Mouse (Mus musculus): ENCODE data around the gene Hspa4.

Hspa4 gene

DNA sequence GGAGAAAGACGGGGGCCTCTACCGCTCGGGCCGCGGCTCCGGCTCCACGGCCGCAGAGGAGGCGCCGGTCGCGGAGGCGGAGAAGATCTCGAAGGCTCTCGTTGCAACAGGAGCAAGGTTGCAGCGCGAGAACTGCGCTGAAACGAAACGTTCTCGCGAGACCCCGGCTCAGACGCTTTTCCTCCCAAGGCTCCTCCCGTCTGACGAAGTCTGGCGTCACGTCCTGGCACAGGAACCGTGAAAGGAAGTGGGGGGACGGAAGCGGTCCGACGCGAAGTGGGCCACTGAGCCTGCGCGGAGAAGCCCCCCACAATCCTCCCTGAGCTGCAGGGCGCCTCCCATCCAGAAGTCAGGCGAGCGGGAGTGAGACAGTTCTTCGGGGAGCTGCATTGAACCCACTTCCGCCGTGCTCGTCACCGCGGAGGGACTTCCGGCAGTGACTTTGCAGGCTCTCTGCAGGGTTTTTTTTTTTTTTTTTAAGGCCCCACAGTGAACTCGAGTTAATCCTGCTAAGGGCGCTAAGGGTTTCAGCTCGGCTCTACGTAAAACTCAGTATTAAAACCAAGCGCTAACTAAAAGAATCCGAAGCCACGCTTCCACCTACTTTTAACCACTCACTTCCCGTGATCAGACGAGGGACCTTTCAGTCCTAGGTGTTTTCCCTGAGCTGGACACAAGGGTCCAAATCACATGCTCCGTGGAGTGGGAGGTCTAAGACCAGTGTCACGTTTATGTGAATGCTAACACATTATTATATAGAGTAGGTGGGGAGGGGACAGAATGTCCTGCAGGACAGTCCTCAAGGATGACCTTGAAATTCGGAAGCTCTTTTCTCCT is at the start of gene Hspa4:
Hspa4 (minus strand) TSS at position 128 of the 837 bp plus-strand sequence.
- TF ChIP-seq GATA4 (IDR thresholded peaks at IDR 0.05; ENCODE audit: insufficient replicate concordance, low read length) = peak; percentile 14; the same call in 1 of the 2 replicates

DNA sequence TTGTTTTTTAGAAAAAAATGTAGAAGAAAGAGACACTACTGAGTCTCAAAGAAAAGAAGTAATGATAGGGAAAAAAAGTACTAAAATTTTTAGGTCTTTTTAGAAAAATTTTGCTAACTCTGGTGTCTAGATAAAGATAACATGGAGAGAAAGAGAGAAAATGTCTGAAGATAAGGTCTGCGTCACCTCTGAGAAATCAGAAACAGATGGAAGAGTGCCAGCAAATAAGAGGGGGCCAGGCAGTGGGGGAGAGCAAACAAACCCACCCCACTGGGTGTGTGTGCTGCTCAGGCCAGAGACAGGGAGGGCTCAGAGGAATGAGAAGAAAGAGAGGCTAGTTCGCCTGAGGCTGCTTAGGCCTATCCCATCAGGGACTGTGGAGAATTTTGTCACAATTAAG is 45.5 kb upstream of the Hspa4 start:
- TF ChIP-seq GATA4 (IDR thresholded peaks at IDR 0.05; ENCODE audit: insufficient replicate concordance, low read length) = no peak

DNA sequence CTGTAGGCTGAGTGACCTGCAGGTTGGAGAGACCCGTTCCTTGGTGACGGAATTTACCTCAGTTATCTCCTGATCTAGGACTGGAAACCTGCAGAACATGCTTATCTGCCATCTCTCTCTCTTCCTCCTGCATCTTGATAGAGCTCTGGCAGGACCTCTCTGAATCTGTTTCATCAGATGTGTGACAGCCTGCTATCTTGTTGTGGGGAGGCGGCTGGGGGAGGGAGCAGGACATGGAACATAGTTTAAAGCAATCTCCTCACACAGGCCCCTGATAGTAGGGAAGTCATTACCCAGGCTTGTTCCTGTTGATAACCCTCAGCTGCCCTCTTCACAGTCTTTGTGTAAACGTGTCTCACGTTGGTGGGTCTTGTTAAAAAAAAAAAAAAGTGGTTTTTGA is 45.1 kb upstream of the Hspa4 start:
- peak; percentile 40; the same call in 1 of the 2 replicates for TF ChIP-seq GATA4 (IDR thresholded peaks at IDR 0.05; ENCODE audit: insufficient replicate concordance, low read length)

DNA sequence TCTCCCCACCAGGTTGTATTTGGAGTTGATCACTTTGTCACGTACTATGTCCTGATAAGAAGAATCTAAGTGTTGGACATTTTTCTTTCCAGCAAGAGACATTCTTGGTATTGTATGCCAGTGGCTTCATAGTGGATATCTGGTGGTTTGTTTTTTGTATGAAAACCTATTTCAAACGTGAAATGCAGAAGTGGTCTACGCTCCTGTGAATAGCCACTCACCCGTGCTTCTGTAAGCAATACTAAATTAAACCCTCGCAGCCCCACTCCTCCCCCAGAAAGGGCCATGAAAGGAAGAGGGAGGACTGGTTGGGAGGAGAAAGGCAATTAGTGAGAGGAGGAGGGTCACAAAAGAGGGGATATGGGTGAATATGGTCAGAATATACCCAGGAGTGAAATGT is 42.5 kb upstream of the Hspa4 start:
- no peak for TF ChIP-seq GATA4 (IDR thresholded peaks at IDR 0.05; ENCODE audit: insufficient replicate concordance, low read length)

DNA sequence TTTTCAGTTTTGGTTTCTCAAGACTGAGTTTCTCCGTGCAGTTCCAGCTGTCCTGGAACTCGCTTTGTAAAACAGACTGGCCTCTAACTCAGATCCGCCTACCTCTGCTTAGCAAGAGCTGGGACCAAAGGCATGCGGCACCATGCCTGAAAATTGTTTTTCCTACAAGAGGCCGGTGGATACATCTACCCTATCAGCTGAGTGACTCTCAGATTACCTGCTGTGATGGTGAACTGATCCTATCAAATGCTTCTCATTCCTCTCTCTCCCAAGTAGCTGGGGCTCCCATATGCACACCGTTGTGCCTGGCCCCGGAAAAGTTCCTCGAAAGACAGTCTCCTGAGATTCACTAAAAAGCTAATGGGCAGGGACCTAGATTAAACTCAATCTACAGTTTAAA is 37.4 kb upstream of the Hspa4 start:
- no peak for TF ChIP-seq GATA4 (IDR thresholded peaks at IDR 0.05; ENCODE audit: insufficient replicate concordance, low read length)

DNA sequence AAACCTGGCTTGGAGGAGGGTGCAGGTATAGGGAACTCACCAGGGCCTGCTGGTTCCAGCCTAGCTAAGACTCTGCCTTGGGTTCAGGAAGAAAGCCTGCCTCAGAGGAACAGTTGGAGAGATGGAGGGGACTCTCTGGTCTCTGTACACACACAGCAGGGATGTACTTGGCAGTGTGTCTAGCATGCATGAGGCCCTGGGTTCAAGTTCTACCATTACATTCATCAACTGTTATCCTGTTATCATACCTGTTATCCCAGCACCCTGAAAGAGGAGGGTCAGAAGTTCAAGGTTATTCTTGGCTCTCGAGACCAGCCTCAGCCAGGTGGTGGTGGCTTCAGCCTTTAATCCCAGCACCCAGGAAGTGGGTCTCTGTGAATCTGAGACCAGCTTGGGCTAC is 36.7 kb upstream of the Hspa4 start:
- TF ChIP-seq GATA4 (IDR thresholded peaks at IDR 0.05; ENCODE audit: insufficient replicate concordance, low read length) = no peak

DNA sequence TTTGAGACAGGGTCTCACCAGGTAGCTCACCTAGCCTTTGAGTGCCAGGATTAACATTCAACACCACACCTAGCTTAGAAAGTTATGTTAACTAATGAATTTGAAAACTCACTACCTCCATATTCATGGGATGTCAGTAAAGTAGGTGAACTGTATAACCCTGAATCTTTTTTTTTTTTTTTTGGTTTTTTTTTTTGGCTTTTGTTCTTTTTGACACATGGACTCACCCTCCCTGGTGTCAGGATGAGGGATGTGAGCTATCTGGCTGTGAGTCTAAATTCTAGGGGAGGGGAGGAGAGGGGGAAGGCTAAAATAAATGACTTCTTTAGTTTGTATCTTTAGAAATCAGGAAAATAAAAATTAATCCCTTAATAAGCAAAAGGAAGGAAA is 35.9 kb upstream of the Hspa4 start:
- no peak for TF ChIP-seq GATA4 (IDR thresholded peaks at IDR 0.05; ENCODE audit: insufficient replicate concordance, low read length)

DNA sequence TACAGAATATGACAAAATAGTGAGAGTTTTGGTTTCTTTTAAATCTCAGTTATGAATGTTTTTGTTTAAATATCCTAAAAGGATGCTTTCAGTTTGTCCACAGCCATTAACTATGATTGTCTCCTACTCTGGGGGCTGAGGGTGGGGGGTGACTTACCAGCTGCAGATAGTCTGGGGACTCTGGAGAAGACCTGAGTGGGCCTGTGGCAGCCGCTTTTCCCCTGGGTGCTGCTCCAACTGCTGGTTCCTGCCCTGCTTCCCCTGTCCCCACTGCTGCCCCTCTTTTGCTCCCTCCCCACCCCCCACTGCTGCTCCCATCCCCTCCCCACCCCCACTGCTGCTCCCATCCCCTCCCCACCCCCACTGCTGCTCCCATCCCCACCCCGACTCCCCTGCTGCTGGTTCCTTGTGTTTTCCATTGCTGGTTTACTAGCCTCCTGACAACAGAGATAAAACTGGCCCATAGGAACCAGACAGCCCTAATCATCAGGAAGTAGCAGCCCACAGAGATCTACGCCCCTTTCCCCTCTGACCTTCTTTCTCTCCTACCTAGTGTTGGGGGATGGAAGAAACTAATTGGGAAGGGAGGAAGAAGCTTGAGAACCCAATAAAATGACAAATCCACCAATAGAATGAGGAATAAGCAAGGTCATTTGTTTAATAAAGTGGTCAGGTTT is 35.4 kb upstream of the Hspa4 start:
- TF ChIP-seq GATA4 (IDR thresholded peaks at IDR 0.05; ENCODE audit: insufficient replicate concordance, low read length) = no peak

DNA sequence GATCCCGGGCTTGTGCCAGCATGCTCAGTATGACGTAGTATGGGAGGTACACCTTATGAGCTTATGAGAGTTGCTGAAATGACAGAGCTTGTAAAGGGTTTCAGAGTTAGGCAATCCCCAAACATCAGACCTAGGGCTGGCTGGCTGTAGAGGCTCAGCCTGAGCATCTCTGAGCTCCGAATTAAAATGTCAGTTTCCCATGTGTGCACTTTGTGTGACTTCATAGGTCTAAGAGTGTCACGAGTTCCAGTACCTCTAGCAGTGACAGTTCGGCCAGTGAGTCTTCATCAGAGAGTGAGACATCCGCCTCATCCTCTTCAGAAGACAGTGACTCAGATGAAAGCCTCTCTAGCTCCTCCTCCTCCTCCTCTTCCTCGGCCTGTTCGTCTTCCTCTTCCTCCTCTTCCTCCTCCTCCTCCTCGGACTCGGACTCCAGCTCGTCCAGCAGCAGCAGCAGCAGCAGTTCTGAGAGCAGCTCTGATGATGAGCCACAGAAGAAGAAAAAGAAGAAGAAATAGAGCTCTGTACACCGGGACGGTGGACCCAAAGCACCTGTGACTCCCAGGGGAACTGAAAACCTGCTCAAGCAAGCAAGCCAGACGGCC is 31.9 kb upstream of the Hspa4 start:
- no peak for TF ChIP-seq GATA4 (IDR thresholded peaks at IDR 0.05; ENCODE audit: insufficient replicate concordance, low read length)

DNA sequence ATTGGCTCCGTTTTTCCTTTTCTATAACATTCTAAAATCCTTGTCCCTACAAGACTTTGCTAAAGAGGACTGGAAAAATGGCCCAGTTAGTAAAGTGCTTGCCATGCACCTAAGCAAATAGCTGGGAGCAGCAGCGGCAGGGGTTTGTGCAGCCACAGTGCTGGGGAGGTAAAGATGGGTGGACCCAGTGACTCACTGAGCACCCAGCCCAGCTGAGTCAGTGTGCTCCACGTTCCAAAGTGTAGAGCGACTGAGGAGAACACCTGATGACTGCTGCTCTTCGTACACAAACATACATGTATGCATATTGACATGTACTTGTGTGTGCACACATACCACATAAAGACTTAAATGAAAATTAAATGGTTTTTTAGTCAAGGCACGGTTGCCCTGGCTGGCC is 30.9 kb upstream of the Hspa4 start:
- no peak for TF ChIP-seq GATA4 (IDR thresholded peaks at IDR 0.05; ENCODE audit: insufficient replicate concordance, low read length)

DNA sequence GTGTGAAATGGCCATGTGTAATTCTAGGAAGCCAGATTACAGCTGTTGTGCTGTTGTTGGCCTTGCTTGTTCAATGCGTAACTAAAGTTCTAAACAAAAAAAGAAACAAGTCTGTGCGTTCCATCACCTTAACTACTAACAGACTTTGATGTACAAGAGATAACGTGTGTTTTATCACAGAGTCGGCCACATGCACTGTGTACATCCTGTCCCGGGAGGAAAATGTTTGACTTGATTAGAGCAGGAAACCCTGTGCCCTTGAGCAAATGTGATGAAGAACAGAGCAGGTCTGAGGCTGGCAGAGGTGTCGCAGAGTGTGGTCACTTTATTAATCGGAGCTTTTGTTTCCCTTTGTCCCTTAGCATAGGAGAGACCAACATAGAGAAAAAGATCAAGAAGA is 30.1 kb upstream of the Hspa4 start:
- no peak for TF ChIP-seq GATA4 (IDR thresholded peaks at IDR 0.05; ENCODE audit: insufficient replicate concordance, low read length)

DNA sequence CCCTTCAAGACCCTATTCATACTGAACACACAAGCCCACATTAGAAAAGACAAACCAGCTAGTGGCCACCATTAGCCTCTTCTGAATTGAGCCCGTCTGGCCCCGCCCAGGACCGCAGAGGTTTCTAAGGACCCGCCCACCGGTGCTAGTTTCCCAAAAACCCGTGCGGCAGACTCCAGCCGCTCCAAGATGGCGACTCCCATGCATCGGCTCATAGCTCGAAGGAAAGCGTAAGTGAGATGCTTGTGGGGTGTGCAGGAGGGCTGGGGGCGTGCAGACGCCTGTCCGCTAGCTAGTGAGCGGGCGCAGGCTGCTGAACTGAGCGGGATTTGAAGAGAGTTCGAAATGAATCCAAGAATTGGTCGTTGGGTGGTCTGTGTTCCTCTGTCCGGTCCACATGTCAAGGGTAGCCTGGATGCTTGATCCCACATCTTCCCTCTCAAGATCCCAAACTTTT is 24.3 kb upstream of the Hspa4 start, which contains the start of gene Zcchc10:
Zcchc10 (plus strand) TSS at position 168 of the 457 bp plus-strand sequence.
- TF ChIP-seq GATA4 (IDR thresholded peaks at IDR 0.05; ENCODE audit: insufficient replicate concordance, low read length) = no peak

DNA sequence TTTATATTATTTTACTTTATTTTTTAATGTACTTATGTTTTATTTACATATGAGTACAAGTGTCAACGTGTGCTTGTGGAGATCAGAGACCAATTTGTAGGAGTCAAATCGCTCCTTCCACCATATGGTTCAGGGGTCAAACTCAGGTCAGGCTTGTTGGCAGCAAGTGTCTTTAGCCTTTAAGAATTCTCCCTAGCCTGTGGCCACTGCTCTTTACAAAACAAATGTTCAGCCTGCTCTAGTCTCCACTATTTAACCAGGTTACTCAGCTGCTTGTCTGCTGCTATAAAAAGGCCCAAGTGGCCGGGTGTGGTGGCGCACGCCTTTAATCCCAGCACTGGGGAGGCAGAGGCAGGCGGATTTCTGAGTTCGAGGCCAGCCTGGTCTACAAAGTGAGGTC is 17.8 kb upstream of the Hspa4 start:
- TF ChIP-seq GATA4 (IDR thresholded peaks at IDR 0.05; ENCODE audit: insufficient replicate concordance, low read length) = no peak

DNA sequence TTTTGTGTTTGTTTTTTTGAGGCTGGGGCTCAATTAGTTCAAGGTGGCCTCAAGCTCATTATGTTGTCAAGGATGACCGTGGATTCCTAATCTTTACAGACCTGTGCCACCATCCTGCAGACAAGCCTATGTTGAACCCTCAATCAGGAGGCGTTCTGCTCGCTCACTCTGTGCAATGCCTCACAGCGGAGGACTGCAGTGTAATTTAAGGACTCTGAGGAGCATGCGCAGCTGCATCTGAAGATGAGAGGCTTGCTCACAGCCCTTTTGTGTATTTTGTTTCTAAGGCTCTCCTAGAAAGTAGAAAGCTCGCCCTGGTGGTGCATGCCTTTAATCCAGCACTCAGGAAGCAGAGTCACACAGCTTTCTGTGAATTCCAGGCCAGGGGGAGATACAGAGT is 16.7 kb upstream of the Hspa4 start:
- TF ChIP-seq GATA4 (IDR thresholded peaks at IDR 0.05; ENCODE audit: insufficient replicate concordance, low read length) = no peak

DNA sequence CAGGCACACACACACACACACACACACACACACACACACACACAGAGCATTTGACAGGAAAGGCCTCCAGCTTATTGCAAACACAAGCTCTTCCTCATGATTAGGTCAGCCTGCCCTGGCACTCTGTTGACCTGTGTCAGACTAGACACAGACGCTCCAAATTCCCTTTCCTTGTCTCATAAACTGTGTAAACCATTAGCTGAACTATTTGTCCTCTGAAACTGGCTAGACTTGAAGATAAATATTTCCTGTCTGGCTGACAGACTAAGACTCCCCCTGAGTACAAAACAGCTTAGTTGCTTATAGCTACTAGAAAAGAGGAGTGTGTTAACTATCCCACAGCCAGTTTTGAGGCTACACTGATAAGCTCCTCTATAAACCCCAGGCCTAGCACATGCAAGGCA is 14.5 kb upstream of the Hspa4 start:
- peak; percentile 46; the same call in 1 of the 2 replicates for TF ChIP-seq GATA4 (IDR thresholded peaks at IDR 0.05; ENCODE audit: insufficient replicate concordance, low read length)

DNA sequence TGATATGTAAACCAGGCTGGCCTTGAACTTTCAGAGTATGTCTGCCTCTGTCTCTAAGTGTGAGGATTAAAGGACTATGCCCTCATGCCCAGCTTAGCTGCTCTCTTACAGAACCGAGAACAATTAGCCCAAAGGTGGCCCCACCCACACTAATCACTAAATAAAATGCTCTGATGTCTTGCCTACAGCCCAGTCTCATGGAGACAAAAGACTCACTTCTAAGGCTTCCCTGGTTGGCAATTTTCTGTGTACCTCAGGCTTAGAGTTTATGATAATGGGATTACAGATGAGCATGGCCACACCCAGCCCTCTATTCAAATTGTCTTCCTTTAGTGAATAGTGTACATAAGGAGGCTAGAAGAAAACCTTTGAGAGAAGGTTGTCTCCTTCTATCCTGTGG is 11.1 kb upstream of the Hspa4 start:
- TF ChIP-seq GATA4 (IDR thresholded peaks at IDR 0.05; ENCODE audit: insufficient replicate concordance, low read length) = no peak

Measured in liver, adult (tissue).